Mouse (Mus musculus) erythroblast, embryonic 14.5 days (primary cell): ENCODE results near the gene Psmb3. TPM values are rescaled to one million over a fixed set of nuclear protein-coding genes. Genes with fewer than 3 reads are reported as not detected.

Experiments used
- H3K27me3 ChIP-seq: 2 replicates; pipeline ENCODE4 v1.6.1; 2012; ENCODE audit warnings: inconsistent platforms; ENCODE audit not compliant: control insufficient read depth
- H3K36me3 ChIP-seq: 2 replicates; pipeline ENCODE4 v1.6.1; 2012; ENCODE audit warnings: mild to moderate bottlenecking, inconsistent platforms; ENCODE audit not compliant: control insufficient read depth
- H3K4me1 ChIP-seq: 2 replicates; pipeline ENCODE4 v1.6.1; 2012; ENCODE audit warnings: inconsistent platforms; ENCODE audit not compliant: control insufficient read depth
- H3K4me3 ChIP-seq: replicated peaks from 2 replicates; pipeline ENCODE3; 2012; ENCODE audit warnings: moderate library complexity, mild to moderate bottlenecking, inconsistent platforms
- H3K9me3 ChIP-seq: 2 replicates; pipeline ENCODE4 v1.6.1; 2012; ENCODE audit warnings: low read length, inconsistent platforms, mixed read lengths; ENCODE audit not compliant: control insufficient read depth
- GATA1 ChIP-seq: IDR thresholded peaks from 2 replicates; pipeline ENCODE4 v1.6.1; 2012; ENCODE audit warnings: low read length, inconsistent platforms, mixed read lengths
- TAL1 ChIP-seq: IDR thresholded peaks from 3 replicates; pipeline ENCODE4 v1.6.1; 2012; ENCODE audit warnings: low read length, inconsistent platforms, mixed read lengths
- polyA plus RNA-seq: library from polyadenylated mRNA; stranded (reverse); fragments of >175 nt; gene quantifications from 2 replicates; pipeline ENCODE4 v1.2.3, GENCODE M21; 2012

Gene Psmb3
- polyA plus RNA-seq, 1 experiment = 2.3 TPM

DNA sequence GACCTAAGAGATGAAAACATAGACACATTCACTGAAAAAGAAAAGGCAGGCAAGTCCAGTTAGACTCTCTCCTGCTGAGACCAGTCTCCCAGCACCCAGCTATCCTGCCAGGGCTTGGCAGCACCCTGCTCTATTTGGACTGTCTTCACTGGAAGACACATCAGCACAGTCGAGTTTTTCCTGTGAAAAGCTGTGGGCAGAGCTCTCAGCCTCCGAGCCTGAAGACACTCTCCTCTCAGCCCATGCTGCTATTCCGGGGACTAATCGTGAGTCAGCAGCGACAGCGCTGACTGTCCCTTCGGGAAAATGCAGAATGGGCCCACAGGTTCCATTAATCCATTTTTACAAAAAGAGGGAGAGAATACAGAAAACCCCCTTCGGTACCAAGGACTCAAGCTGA, 50.1 kb downstream of the Psmb3 start:
- H3K4me3 ChIP-seq = no peak overlapping the region
- peaks cover 90% of the 10 kb centered on the region for H3K36me3 ChIP-seq
- TF ChIP-seq TAL1 = no peak
- TF ChIP-seq GATA1 = no peak

DNA sequence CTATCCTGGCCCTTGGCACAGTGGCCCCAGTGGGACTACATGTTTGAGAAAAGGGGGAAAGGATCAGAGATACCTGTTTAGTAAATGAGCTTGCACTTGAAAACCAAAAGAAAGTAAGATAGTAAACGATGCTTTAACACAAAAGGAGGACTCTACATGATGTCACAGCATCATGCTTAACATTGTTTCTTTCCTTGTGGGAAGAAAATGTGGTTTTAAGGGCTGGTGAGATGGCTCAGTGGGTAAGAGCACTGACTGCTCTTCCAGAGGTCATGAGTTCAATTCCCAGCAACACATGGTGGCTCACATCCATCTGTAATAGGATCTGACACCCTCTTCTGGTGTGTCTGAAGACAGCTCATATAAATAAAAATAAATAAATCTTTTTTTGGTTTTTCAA, 54.9 kb downstream of the Psmb3 start:
- Histone ChIP-seq H3K4me1 (peaks cover 2% of the 10 kb centered on the region), H3K36me3 (peaks cover 88% of the 10 kb centered on the region), H3K27me3 (no peaks in the 10 kb centered on the region), H3K4me3 (no peak overlapping the region), H3K9me3 (peaks cover 5% of the 10 kb centered on the region)
- no peak for TF ChIP-seq TAL1
- TF ChIP-seq GATA1 = no peak

More for the DNA sequence above, 50.1 kb downstream of the Psmb3 start:
- Histone ChIP-seq H3K4me1 (peaks cover 6% of the 10 kb centered on the region), H3K27me3 (no peaks in the 10 kb centered on the region), H3K9me3 (peaks cover 9% of the 10 kb centered on the region)

DNA sequence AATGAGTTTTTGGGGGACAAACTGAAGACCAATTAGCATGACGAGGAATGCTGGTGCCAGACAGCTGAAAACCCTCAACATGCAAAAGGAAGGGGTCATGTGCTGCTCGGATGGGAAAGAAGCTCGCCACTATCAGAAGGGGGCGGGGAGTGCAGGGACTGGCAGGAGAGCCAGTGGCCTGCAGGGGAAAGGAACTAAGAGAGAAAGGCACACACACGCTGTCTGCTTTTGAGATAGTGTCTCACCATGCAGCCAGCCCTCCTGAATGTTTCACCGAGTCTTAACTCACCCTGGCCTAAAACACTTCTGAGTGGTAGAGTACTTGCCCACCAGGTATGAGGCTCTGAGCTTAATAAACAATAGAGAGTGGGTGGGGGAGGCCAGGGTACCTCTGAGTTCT, 55.7 kb downstream of the Psmb3 start:
- peaks cover 86% of the 10 kb centered on the region for H3K36me3 ChIP-seq
- no peaks in the 10 kb centered on the region for H3K27me3 ChIP-seq
- H3K4me3 ChIP-seq = no peak overlapping the region
- peaks cover 5% of the 10 kb centered on the region for H3K9me3 ChIP-seq
- peaks cover 3% of the 10 kb centered on the region for H3K4me1 ChIP-seq
- TF ChIP-seq GATA1 (no peak), TAL1 (no peak)

DNA sequence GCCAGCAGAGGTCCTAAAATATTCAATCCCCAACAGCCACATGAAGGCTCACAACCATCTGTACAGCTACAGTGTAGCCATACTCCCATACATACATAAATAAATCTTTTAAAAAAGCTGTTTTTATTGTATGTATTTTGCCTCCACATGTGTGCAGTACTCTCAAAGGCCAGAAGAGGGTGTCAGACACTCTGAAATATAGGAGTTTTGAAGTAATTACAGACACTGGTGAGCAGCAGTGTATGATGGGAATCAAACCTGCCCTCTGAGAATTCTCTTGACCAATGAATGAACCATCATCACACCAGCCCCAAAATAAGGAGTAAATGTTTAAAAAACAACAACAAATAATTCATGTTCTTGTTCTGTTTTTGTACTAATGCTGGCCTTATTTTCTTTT, 58.4 kb downstream of the Psmb3 start:
- TF ChIP-seq TAL1 (no peak), GATA1 (no peak)
- Histone ChIP-seq H3K36me3 (peaks cover 78% of the 10 kb centered on the region), H3K27me3 (no peaks in the 10 kb centered on the region), H3K4me3 (no peak overlapping the region), H3K9me3 (peaks cover 5% of the 10 kb centered on the region), H3K4me1 (peaks cover 23% of the 10 kb centered on the region)

Other genes starting within 250 kb of the Psmb3 start
- not detected in 2 replicates for gene 4933428G20Rik, start 203.1 kb upstream of the Psmb3 start, polyA plus RNA-seq
- not detected in 2 replicates for gene Srcin1, start 127.2 kb upstream of the Psmb3 start, polyA plus RNA-seq
- gene Epop, start 73.7 kb upstream of the Psmb3 start, polyA plus RNA-seq = 0.13 and 0.18 TPM in 2 replicates
- 0.05 and 0.07 TPM in 2 replicates for gene Mllt6, start 40.0 kb upstream of the Psmb3 start, polyA plus RNA-seq
- not detected in 2 replicates for gene Cisd3, start 17.6 kb upstream of the Psmb3 start, polyA plus RNA-seq
- gene Pcgf2, start 2.9 kb upstream of the Psmb3 start, polyA plus RNA-seq = 0.10 and 0.35 TPM in 2 replicates
- 0.17 and 0.28 TPM in 2 replicates for gene Pip4k2b, start 41.3 kb downstream of the Psmb3 start, polyA plus RNA-seq
- gene Cwc25, start 63.2 kb downstream of the Psmb3 start, polyA plus RNA-seq = 1.2 and 1.3 TPM in 2 replicates
- gene 1700001P01Rik, start 72.5 kb downstream of the Psmb3 start, polyA plus RNA-seq = not detected in 2 replicates
- gene Rpl23, start 79.0 kb downstream of the Psmb3 start, polyA plus RNA-seq = 22.6 and 32.2 TPM in 2 replicates
- 0.41 and 0.56 TPM in 2 replicates for gene Lasp1, start 95.6 kb downstream of the Psmb3 start, polyA plus RNA-seq
- not detected in 2 replicates for gene B230217C12Rik, start 137.4 kb downstream of the Psmb3 start, polyA plus RNA-seq
- not detected in 2 replicates for gene Fbxo47, start 180.8 kb downstream of the Psmb3 start, polyA plus RNA-seq